Mouse (Mus musculus): ENCODE results near the gene Nrbf2. TPM values are rescaled to one million over a fixed set of nuclear protein-coding genes. Genes with fewer than 3 reads are reported as not detected.

The Nrbf2 gene
- polyA plus RNA-seq, 1 experiment from 2014 or later = 39.1 TPM

DNA sequence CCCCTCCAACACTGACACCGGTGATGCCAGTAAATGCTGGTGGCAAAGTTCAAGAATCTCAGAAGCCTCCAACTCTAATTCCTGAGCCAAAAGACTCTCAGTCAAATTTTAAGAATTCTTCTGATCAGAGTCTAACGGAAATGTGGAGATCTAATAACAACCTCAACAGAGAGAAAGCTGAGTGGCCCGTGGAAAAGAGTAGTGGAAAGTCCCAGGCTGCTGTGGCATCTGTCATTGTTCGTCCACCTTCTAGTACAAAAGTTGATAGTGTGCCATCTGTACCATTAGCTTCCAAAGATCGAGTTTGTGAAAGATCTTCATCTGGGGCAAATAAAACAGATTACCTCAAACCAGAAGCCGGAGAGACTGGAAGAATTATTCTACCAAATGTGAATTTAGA is 59.6 kb downstream of the Nrbf2 start:
- no peak overlapping the region for H3K27ac ChIP-seq (replicated peaks)
- H3K4me3 ChIP-seq = no peak overlapping the region
- no peaks in the 10 kb centered on the region for H3K9me3 ChIP-seq
- 93% methylated on average over 6 of the region's 6 CpGs for WGBS
- H3K4me1 ChIP-seq = no peaks in the 10 kb centered on the region
- H3K36me3 ChIP-seq (replicated peaks) = peaks cover 80% of the 10 kb centered on the region
- no peaks in the 10 kb centered on the region for H3K27me3 ChIP-seq (replicated peaks; ENCODE audit: low read depth, poor library complexity, severe bottlenecking)
- DNase-seq (ENCODE audit: low spot score) = no peak

- 58% methylated on average over 3 of the region's 4 CpGs for WGBS
- Histone ChIP-seq H3K36me3 (replicated peaks) (peaks cover 83% of the 10 kb centered on the region), H3K27ac (replicated peaks) (no peak overlapping the region), H3K9me3 (no peaks in the 10 kb centered on the region), H3K27me3 (replicated peaks; ENCODE audit: low read depth, poor library complexity, severe bottlenecking) (no peaks in the 10 kb centered on the region), H3K4me1 (no peaks in the 10 kb centered on the region), H3K4me3 (no peak overlapping the region)
- no peak for DNase-seq (ENCODE audit: low spot score)
These were observed 61.2 kb downstream of the Nrbf2 start for GRCm38 (mm10) chr10:67223942-67224341.

DNA sequence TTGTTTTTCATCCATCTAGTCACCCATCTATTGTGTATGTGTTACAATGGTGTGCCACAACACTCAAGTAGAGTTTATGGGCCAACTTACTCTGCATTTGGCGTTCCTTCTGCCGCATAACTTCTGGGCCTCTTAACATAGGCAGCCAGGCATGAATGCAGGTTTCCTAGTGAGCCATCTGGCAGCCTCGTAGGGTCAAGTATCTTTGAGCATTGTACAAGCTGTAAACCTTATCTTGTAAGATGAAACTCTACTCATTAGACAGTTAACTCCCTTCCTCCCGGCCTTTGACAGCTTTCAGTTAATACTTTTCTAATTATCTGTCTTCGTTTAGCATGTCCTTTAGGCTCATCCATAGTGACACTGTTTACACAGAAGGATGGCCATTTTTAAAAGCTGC is 63.8 kb downstream of the Nrbf2 start:
- Histone ChIP-seq H3K9me3 (no peaks in the 10 kb centered on the region), H3K27ac (replicated peaks) (no peak overlapping the region), H3K4me1 (no peaks in the 10 kb centered on the region), H3K27me3 (replicated peaks; ENCODE audit: low read depth, poor library complexity, severe bottlenecking) (no peaks in the 10 kb centered on the region), H3K4me3 (no peak overlapping the region), H3K36me3 (replicated peaks) (peaks cover 77% of the 10 kb centered on the region)
- WGBS = 68% methylated on average over 5 of the region's 5 CpGs
- DNase-seq (ENCODE audit: low spot score) = no peak

GRCm38 (mm10) chr10:67220251-67220650 is 64.9 kb downstream of the Nrbf2 start:
- no peaks in the 10 kb centered on the region for H3K27me3 ChIP-seq (replicated peaks; ENCODE audit: low read depth, poor library complexity, severe bottlenecking)
- no peak overlapping the region for H3K27ac ChIP-seq (replicated peaks)
- H3K4me3 ChIP-seq = no peak overlapping the region
- peaks cover 67% of the 10 kb centered on the region for H3K36me3 ChIP-seq (replicated peaks)
- H3K4me1 ChIP-seq = no peaks in the 10 kb centered on the region
- 91% methylated on average over 4 of the region's 4 CpGs for WGBS
- DNase-seq (ENCODE audit: low spot score) = no peak
- H3K9me3 ChIP-seq = no peaks in the 10 kb centered on the region

DNA sequence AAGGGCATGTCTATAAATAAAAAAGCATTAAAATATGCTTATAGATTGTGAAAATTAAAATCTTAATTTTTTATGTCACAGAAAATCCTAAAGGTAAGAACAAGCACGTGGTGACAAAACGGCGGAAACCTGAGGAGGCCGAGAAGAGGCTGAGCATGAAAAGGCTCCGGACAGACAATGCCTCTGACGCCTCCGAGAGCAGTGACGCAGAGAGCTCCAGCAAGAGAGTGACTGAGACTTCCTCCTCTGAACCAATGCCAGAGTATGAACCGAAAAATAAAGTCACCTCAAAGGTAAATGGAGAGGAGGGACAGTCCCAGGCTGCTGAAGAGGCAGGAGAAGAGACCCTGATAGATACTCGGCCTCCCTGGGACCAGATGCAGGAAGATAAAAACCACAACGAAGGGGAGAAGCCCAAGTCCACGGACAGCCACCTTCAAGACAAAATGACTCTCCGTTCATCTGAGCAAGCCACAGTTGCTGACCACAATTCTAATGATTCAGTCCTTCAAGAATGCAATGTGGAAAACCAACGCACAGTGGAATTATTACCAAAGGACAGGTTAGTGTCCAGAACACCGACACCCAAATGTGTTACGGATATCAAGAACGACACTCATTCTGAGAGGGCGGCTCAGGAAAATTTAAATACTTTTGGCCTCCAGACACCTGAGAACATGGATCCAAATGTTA is 66.1 kb downstream of the Nrbf2 start:
- 95% methylated on average over 18 of the region's 18 CpGs for WGBS
- Histone ChIP-seq H3K4me1 (no peaks in the 10 kb centered on the region), H3K27ac (replicated peaks) (no peak overlapping the region), H3K36me3 (replicated peaks) (peaks cover 55% of the 10 kb centered on the region), H3K9me3 (no peaks in the 10 kb centered on the region), H3K27me3 (replicated peaks; ENCODE audit: low read depth, poor library complexity, severe bottlenecking) (no peaks in the 10 kb centered on the region), H3K4me3 (no peak overlapping the region)
- no peak for DNase-seq (ENCODE audit: low spot score)

DNA sequence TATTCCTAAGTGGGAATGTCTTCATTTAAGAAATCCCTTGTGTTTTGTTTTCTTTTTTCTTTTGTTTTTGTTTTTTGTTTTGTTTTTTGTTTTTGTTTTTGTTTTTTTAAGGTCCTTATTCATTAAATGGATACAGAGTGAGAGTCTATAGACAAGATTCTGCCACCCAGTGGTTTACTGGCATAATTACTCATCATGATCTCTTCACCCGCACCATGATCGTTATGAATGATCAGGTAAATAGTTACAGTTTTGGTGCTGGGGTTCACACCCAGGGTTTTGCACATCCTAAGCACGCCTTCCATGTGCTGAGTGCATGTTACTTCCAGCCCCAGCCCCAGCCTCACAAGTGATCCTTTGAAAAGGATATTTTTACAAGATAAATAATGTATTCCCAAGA is 68.2 kb downstream of the Nrbf2 start:
- no peaks in the 10 kb centered on the region for H3K4me1 ChIP-seq
- peaks cover 47% of the 10 kb centered on the region for H3K36me3 ChIP-seq (replicated peaks)
- WGBS = 82% methylated on average over 3 of the region's 3 CpGs
- H3K27me3 ChIP-seq (replicated peaks; ENCODE audit: low read depth, poor library complexity, severe bottlenecking) = no peaks in the 10 kb centered on the region
- H3K9me3 ChIP-seq = no peaks in the 10 kb centered on the region
- H3K27ac ChIP-seq (replicated peaks) = no peak overlapping the region
- no peak for DNase-seq (ENCODE audit: low spot score)
- H3K4me3 ChIP-seq = no peak overlapping the region

Other genes with a start within 250 kb of the Nrbf2 start
- 33.1 and 34.9 TPM in 2 replicates for gene Jmjd1c, start 189.2 kb downstream of the Nrbf2 start, polyA plus RNA-seq (2016; fragmentation: Nextera tagmentation; extraction: Ambion mirVana)
- gene Reep3, start 188.4 kb downstream of the Nrbf2 start, polyA plus RNA-seq (2016; fragmentation: Nextera tagmentation; extraction: Ambion mirVana) = 23.7 and 24.6 TPM in 2 replicates

Data from embryonic facial prominence, embryonic 10.5 days (tissue).